8 mouse cellular contexts compared by ENCODE assay signal in the genomic region with DNA sequence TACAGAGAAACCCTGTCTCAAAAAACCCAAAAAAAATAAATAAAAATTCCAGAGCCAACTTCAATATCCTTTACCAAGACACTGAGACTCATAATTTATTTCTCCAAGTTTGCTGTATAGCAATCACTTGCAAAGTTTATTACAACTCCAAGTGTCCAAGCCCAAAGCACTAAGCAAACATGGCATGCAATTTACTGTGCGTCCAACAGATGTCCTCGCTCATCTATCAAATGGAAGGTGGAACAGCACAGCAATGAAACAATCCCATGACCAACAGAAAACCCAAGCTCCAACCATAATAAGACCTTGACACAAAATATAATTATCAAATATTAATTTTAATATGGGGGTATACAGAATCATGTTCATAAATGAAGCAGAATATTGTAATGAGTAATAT. TPM values are rescaled to one million over a fixed set of nuclear protein-coding genes. Genes with fewer than 3 reads are reported as not detected.
DNase-seq lines count a peak whose midpoint lies in the region; ATAC-seq and TF ChIP-seq lines count a peak whose summit lies in the region.

No protein-coding gene starts in this region.

- no peak overlapping the region for H3K9ac ChIP-seq in limb, embryonic 14.5 days (ENCODE audit: low read depth, low read length, severe bottlenecking)

- H3K36me3 ChIP-seq in limb, embryonic 14.5 days (ENCODE audit: control insufficient read depth, insufficient read depth, low read length) = peaks cover 17% of the 10 kb centered on the region

- H3K4me2 ChIP-seq in limb, embryonic 14.5 days (replicated peaks; ENCODE audit: low read depth, low read length, severe bottlenecking) = no peak overlapping the region

- no peaks in the 10 kb centered on the region for H3K27me3 ChIP-seq in limb, embryonic 14.5 days (ENCODE audit: control insufficient read depth, insufficient read depth, low read length)

- WGBS in limb, embryonic 14.5 days = 52% methylated on average over 2 of the region's 2 CpGs

- no peak for ATAC-seq in limb, embryonic 14.5 days (ENCODE audit: low FRiP score, low read depth)
- no peak for ATAC-seq in erythroid progenitor cell, adult 5-6 weeks (replicated peaks; ENCODE audit: low FRiP score, poor library complexity, severe bottlenecking)

- no peaks in the 10 kb centered on the region for H3K9me3 ChIP-seq in limb, embryonic 14.5 days (ENCODE audit: control insufficient read depth, low read length)

- no peak overlapping the region for H3K27ac ChIP-seq in cortical plate, adult 2 months (ENCODE audit: insufficient read depth, low read length)
- no peak overlapping the region for H3K27ac ChIP-seq in limb, embryonic 14.5 days (replicated peaks; ENCODE audit: low read depth, low read length)

- no peak for TF ChIP-seq POLR2A in cortical plate, adult 2 months (IDR thresholded peaks at IDR 0.05; ENCODE audit: extremely low read depth, insufficient read depth, low read length)
- no peak for TF ChIP-seq POLR2A in limb, embryonic 14.5 days (IDR thresholded peaks at IDR 0.05; ENCODE audit: borderline replicate concordance, extremely low read depth, insufficient read depth, insufficient read length)

- DNase-seq in urinary bladder, adult 18-20 months (ENCODE audit: low spot score in 2 of 2) = peak; percentile 26 to 30
- no peak for DNase-seq in urinary bladder, postnatal 4 days (ENCODE audit: low spot score in 2 of 2)
- DNase-seq in adrenal gland, adult (ENCODE audit: inconsistent age in 2 of 2, low spot score in 1 of 2) = peak; percentile 49 to 81
- peak; percentile 79 for DNase-seq in induced T-regulatory cell, adult 2 months (ENCODE audit: low read depth)
- peak; percentile 51 for DNase-seq in limb, embryonic 14.5 days (ENCODE audit: low spot score)
- DNase-seq in right cerebral cortex, adult 18-20 months = peak; percentile 38

- TF ChIP-seq CTCF in cortical plate, adult 2 months (IDR thresholded peaks at IDR 0.05; ENCODE audit: extremely low read depth, insufficient read depth, low read length) = peak; percentile 95

- no peak overlapping the region for H3K4me3 ChIP-seq in cortical plate, adult 2 months (ENCODE audit: insufficient read depth, low read length)
- H3K4me3 ChIP-seq in limb, embryonic 14.5 days (replicated peaks; ENCODE audit: low read length) = no peak overlapping the region

- peaks cover 2% of the 10 kb centered on the region; the same call in 1 of the 2 replicates for H3K4me1 ChIP-seq in cortical plate, adult 2 months (ENCODE audit: control insufficient read depth, insufficient read depth, low read length)
- H3K4me1 ChIP-seq in limb, embryonic 14.5 days (ENCODE audit: control insufficient read depth, insufficient read depth, low read length) = no peaks in the 10 kb centered on the region

RNA-seq across cellular contexts. Expression of a gene that starts 55.4 kb away (rescaled TPM):
- 21.3 and 22.1 TPM in 2 replicates for polyA plus RNA-seq in cortical plate, adult 2 months (2012; rRNA removed)
- 18.2 and 19.1 TPM in 2 replicates for polyA plus RNA-seq in limb, embryonic 14.5 days (2012; rRNA removed)
- 29.3 and 30.9 TPM in 2 replicates for polyA plus RNA-seq in limb, embryonic 14.5 days (2014; fragmentation: Nextera tagmentation; extraction: Ambion mirVana)
- total RNA-seq in erythroid progenitor cell, adult 5-6 weeks (2015; ENCODE audit: low replicate concordance) = 16.6 and 21.8 TPM in 2 replicates
- 16.9 and 29.1 TPM in 2 replicates for total RNA-seq in erythroid progenitor cell, adult 5-6 weeks (2017; ENCODE audit: low replicate concordance)

Comparison
In these comparisons a context has a peak if more than half of its experiments do, and no peak if none do; other contexts are left out.
1. DNase-seq: peak in urinary bladder, adult 18-20 months (2 of 2), adrenal gland, adult (2 of 2), induced T-regulatory cell, adult 2 months (single experiment), limb, embryonic 14.5 days (single experiment) and right cerebral cortex, adult 18-20 months (single experiment); none in urinary bladder, postnatal 4 days (0 of 2).